Mouse (Mus musculus) hematopoietic stem cell, adult 5-6 weeks (primary cell): ENCODE results near the gene Ankrd63. TPM values are rescaled to one million over a fixed set of nuclear protein-coding genes. Genes with fewer than 3 reads are reported as not detected.

Source experiments
- ATAC-seq, 2 experiments: fragments of 125-278 bp in 1 of 2; replicated peaks in 1 of 2; 2 replicates each; pipeline ENCODE4 v1.8.0; 2016 to 2017; ENCODE audit warnings: inconsistent platforms in 2 of 2, mild to moderate bottlenecking in 2 of 2, moderate number of reproducible peaks in 2 of 2, low read depth in 1 of 2, moderate TSS enrichment in 1 of 2; ENCODE audit not compliant: low FRiP score in 2 of 2, poor library complexity in 2 of 2, severe bottlenecking in 2 of 2, insufficient read depth in 1 of 2, low TSS enrichment in 1 of 2
- total RNA-seq: library from RNA; stranded (forward); fragments of 172-1452, 232-1000 nt; gene quantifications from 2 replicates; pipeline ENCODE4 v1.2.3, GENCODE M21; 2017

Gene Ankrd63
- total RNA-seq, 1 experiment from 2014 or later = 1.9 TPM

DNA sequence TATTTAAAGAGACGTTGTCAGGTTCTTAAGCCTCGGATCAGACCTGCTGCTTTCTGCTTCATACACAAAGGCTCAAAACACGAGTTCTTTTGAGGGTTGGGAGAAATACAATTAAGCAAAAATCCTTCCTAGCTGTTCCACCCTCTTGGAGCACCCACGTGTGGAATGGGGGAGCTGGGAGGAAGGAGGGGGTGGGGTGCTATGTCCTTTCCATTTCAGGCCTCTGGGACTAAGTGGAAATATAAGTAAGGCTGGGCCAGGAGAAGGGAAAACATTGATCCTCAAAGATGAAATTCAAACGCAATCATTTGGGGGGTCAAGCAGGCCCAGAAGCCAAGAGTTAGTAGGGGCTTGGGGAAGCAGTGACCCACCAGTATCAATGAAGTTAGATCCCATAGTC is 2.6 kb downstream of the Ankrd63 start:
- ATAC-seq = no peak

DNA sequence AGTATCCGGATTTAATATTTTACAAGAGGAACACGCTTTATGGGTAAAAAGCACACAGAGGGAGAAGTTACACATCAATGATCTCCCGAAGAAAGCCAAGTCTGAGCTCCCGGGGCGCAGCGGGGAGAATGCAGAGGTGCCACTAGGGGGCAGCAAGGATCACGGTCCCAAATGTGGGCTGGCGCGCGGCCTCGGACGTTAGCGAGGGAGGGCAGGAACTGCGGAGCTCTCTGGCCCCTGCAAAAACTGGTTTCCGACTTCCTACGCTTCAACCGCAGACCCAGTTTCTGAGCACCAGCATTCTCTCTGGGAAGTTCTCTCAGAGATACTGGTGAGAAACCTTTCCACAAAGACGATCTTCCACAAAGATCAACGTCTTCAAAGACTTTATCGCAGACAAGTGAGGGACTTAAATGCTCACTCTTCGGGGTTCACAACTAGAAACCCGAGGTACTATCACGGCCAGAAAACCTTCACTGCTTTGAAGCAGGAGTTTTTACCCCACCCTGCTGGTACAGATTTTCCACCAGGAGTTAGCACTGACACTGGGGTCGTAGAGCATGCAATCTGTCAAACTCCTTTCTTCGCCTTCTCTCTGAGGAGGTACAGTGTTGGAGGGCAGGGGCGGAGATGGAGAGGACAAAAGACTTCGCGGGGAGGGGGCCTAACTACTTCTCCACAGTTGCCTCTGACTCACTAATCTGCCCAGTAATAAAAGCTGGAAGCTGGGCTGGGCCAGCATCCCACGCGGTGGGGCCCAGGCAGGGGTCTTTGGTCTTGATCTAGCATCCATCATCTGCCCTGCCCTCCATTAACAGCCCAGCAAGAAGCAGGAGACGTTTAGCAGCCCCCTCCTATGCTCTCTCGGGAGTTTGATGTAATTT is 3.3 kb downstream of the Ankrd63 start:
- peak; percentile 43 to 61; a peak in 3 of 4 replicates for ATAC-seq

DNA sequence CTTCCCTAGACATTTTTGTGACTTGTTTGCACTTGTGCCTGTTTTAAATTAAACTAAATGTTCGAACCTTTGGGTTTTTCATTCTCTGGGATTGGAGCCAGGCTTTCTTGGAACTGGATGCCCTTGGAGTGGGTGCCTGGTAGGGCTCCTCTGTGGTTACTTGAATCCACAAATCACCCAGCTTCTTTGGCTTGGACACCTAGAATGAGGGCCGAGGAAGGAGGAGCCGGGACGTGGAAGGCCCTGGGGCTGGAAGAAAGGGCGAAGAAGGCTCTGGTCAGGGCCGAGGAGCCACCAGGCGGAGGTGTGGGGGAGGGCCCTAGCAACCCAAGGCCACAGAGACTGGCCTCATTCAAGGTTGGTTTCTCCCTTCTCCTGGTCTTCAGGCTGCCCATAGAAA is 5.8 kb downstream of the Ankrd63 start:
- no peak for ATAC-seq

DNA sequence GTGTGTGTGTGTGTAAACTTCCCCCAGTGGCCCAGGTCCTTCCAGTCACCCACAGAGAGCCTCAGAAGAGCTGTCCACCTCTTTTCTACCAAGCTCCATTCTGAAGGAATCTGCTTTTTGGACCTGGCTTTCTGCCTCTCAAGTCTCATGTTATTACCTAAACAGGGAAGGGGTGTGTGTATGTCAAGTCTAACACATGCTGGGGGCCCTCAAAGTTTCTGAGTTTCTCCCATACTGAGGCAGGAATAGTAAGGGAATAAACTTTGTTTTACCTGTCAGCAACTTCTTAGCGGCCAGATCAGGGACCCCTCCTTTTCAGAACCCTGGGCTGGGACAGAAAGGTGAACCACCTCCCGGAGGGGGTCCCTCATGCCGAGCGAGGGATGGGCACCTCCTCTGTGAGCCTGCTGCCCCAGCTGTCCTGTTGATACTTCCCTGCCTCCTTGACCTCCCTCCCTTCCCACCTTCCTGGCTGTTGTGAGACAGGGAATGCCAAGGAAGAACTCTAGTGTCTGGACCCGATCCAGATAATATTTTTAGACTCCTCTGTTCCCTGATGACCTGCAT is 6.4 kb downstream of the Ankrd63 start:
- ATAC-seq = no peak

DNA sequence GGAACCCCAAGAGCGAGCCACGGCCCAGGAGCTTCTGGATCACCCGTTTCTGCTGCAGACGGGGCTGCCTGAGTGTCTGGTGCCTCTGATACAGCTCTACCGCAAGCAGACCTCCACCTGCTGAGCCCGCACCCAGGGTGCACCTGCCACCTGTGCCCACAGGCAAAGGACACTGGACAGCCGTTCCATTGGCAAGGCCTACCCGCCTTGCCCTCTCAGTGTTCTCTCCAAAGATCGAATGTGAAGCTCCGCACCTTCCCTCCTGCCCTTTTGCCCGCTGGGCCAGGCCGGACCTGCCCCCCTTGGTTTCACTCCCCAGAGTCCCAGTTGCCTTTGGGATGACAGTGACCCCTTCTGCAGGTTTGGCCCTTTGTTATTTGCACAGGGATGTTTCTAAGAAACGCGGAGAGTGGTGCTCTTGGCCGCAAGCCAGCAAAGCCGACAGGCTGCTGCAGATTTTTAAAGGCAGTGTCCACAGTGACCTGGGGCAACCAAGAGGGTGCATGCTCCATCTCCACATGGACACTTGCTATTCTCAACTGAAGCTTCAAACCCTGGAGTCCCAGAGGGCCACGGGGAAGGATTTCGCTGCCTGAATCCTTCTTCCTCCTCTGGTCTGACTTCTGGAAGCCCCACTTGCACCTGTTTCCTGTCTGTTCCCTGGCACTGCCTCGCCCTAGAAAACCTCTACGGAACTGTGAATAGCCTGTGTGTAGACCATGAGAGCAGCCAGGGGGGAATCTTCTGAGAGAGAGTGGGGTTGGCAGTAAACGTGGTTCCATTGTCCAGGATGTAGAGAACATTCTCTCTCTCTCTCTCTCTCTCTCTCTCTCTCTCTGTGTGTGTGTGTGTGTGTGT is 7.1 kb downstream of the Ankrd63 start:
- peak; percentile 31 to 35; a peak in 3 of 4 replicates for ATAC-seq

- peak; percentile 19 to 33; a peak in 1 of 4 replicates for ATAC-seq
Measured at GRCm38 (mm10) chr2:118695677-118696232, 8.0 kb downstream of the Ankrd63 start.

- no peak for ATAC-seq
Measured at GRCm38 (mm10) chr2:118693370-118693966, 10.3 kb downstream of the Ankrd63 start.

GRCm38 (mm10) chr2:118689875-118690274 is 13.9 kb downstream of the Ankrd63 start:
- no peak for ATAC-seq

- ATAC-seq = no peak
Measured at GRCm38 (mm10) chr2:118687791-118688190, 16.0 kb downstream of the Ankrd63 start.

GRCm38 (mm10) chr2:118686693-118687092 is 17.1 kb downstream of the Ankrd63 start:
- no peak for ATAC-seq

DNA sequence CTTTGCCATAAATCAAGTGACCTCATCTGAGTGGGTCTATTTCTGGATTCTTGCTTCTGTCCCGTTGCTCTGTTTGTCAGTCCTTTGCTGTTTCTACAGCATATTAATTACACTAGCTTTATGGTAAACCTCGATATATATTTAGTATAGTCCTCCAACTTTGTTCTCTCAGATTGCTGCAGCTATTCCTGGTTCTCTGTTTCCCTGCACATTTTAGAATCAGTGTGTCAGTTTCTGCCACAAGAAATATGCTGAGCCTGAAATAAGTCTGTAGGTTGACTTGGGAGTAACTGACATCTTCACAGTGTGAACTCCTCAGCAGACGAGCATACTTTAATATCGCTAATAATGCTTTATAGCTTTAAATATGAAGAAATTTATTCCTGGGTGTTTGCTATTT is 18.7 kb downstream of the Ankrd63 start:
- ATAC-seq = no peak

- ATAC-seq = 0 out of 4 replicates have a peak, but pooled peaks of 1 of the 2 experiments have one; percentile 22
Measured at GRCm38 (mm10) chr2:118682544-118683260, 21.1 kb downstream of the Ankrd63 start.

GRCm38 (mm10) chr2:118680926-118681325 is 22.8 kb downstream of the Ankrd63 start:
- ATAC-seq = no peak

DNA sequence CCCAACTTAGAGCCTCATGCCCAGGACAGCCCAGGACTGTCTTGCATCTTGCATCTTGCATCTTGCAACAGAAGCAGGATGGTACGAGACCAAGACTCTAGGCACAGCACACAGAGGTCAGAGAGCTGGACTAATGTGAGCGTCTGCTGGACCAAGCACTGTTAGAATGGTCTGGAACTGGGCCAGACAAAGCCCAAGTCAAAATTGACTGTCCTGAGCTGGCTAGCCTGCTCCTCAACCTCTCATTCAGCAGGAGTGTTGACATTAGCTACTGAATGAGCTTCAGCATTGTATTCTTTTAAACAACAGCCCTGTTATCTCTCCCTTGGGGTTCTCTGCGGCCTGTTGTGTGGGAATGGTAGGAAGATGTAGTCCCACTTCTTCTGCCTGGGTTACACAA is 24.2 kb downstream of the Ankrd63 start:
- ATAC-seq = no peak

GRCm38 (mm10) chr2:118677817-118678216 is 25.9 kb downstream of the Ankrd63 start:
- no peak for ATAC-seq

- ATAC-seq = peak; percentile 24 to 31; a peak in 2 of 4 replicates
Measured at GRCm38 (mm10) chr2:118676839-118677741, 26.7 kb downstream of the Ankrd63 start.
